Mouse (Mus musculus): ENCODE results near the gene Serpine1. TPM values are rescaled to one million over a fixed set of nuclear protein-coding genes. Genes with fewer than 3 reads are reported as not detected.

Serpine1 gene
- polyA plus RNA-seq, 1 experiment from 2014 or later: 0.35 TPM

GRCm38 (mm10) chr5:137031076-137032032, 40.7 kb downstream of the Serpine1 start:
- Histone ChIP-seq H3K27me3 (peaks cover 73% of the 10 kb centered on the region), H3K4me3 (peak overlapping the region; percentile 49), H3K9me3 (no peaks in the 10 kb centered on the region), H3K27ac (no peak overlapping the region), H3K36me3 (peaks cover 12% of the 10 kb centered on the region), H3K4me1 (peaks cover 39% of the 10 kb centered on the region), H3K4me2 (peak overlapping the region; percentile 99), H3K9ac (0 out of 2 replicates have a peak overlapping the region, but pooled peaks have one; percentile 27)
- WGBS: under 1% methylated on average over 78 of the region's 78 CpGs
- no peak for ATAC-seq (ENCODE audit: insufficient number of reproducible peaks, insufficient read depth, low FRiP score, low TSS enrichment, low read depth)

- Histone ChIP-seq H3K4me2 (peak overlapping the region; percentile 65), H3K9ac (no peak overlapping the region)
Observed at GRCm38 (mm10) chr5:137030416-137030810, 41.7 kb downstream of the Serpine1 start.

DNA sequence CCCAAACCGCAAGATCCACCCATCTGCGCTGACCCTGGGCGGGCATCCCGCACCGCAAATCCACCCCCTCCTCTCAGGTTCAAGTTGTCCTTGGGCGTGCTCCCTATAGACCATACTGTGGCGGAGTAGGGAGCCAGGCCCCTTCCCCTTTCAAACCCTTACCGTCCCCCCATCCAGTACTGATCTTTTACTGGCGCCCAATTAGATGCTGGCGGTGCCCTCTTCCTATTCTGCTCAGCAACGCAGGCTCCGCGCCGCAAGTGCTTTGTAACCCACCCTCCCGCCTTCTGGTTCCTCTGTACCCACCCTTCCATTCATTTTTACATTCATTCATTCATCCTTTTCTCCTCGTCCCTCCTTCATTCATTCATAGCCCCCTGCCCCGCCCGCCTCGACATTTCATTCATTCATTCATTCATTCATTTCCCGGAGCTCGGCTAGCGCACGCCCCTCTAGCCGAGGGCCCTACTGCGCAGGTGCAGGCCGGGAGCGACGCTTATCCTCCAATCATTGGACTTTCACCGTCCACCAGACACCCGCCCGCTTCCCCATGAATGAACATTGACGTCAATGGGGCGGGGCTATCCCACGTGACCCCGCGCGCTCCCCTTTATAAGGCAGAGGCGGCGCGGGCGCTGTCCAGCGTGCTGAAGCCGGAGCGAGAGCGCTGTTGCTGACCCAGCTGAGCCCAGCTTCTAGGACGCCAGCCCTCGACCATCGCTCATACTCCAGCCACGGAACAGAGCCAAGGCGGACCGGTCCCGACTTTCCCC, 42.2 kb downstream of the Serpine1 start:
- peak; percentile 48; the same call in 1 of the 2 replicates for ATAC-seq (ENCODE audit: insufficient number of reproducible peaks, insufficient read depth, low FRiP score, low TSS enrichment, low read depth)
- Histone ChIP-seq H3K36me3 (no peaks in the 10 kb centered on the region; the same call in 1 of the 2 replicates), H3K9ac (no peak overlapping the region), H3K9me3 (no peaks in the 10 kb centered on the region), H3K4me1 (peaks cover 41% of the 10 kb centered on the region), H3K4me3 (peak overlapping the region; percentile 38), H3K4me2 (peak overlapping the region; percentile 65), H3K27me3 (peaks cover 88% of the 10 kb centered on the region), H3K27ac (no peak overlapping the region)
- WGBS: under 1% methylated on average over 52 of the region's 52 CpGs

More at GRCm38 (mm10) chr5:137030416-137030810, 41.7 kb downstream of the Serpine1 start:
- peaks cover 2% of the 10 kb centered on the region; the same call in 1 of the 2 replicates for H3K36me3 ChIP-seq
- no peak for ATAC-seq (ENCODE audit: insufficient number of reproducible peaks, insufficient read depth, low FRiP score, low TSS enrichment, low read depth)
- H3K4me3 ChIP-seq: peak overlapping the region; percentile 38; the same call in 1 of the 2 replicates
- H3K27me3 ChIP-seq: peaks cover 82% of the 10 kb centered on the region
- H3K27ac ChIP-seq: no peak overlapping the region
- peaks cover 39% of the 10 kb centered on the region for H3K4me1 ChIP-seq
- H3K9me3 ChIP-seq: no peaks in the 10 kb centered on the region
- WGBS: 14% methylated on average over 22 of the region's 22 CpGs

- H3K9me3 ChIP-seq: no peaks in the 10 kb centered on the region
- H3K4me2 ChIP-seq: peak overlapping the region; percentile 65
- H3K4me3 ChIP-seq: peak overlapping the region; percentile 38
- H3K27me3 ChIP-seq: peaks cover 94% of the 10 kb centered on the region
- WGBS: 2% methylated on average over 8 of the region's 8 CpGs
- no peak for ATAC-seq (ENCODE audit: insufficient number of reproducible peaks, insufficient read depth, low FRiP score, low TSS enrichment, low read depth)
- no peak overlapping the region for H3K27ac ChIP-seq
- H3K36me3 ChIP-seq: no peaks in the 10 kb centered on the region
- peaks cover 41% of the 10 kb centered on the region for H3K4me1 ChIP-seq
- H3K9ac ChIP-seq: no peak overlapping the region
Observed at GRCm38 (mm10) chr5:137029273-137029585, 42.8 kb downstream of the Serpine1 start.

DNA sequence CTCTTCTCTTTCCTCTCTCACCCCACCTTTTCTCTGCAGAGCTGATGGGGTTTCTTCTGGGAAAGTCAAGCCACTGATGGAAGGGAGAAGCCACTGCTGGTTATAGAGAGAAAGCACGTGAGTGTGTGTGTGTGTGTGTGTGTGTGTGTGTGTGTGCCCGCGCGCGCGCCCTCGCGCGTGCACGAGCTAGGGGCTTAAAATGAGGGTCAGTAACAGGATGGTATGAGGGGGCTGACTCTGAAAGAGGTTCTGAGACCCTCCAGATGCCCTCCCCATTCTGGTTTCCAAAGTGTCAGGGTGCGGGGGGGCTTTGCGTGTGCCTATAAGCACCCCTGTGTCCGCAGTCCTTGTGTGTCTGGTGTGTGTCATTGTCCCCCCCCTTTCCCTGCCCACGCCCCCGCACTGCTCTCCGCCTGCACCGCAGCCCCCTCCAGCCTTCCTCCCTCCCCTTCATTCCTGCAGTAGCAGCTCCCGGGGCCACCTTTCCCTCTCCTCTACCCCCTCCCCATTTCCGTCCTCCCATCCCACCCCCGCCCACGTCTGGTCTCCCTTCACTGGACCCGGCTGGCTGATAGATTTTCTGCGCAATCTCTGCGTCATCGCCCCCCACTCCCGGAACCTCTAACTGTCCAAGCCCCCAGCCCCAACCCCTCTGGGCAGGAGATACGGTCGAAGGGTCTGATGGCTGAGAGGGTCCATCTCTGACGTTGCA, 43.4 kb downstream of the Serpine1 start:
- Histone ChIP-seq H3K27me3 (peaks cover 95% of the 10 kb centered on the region), H3K4me2 (peak overlapping the region; percentile 65; the same call in 1 of the 2 replicates), H3K27ac (no peak overlapping the region), H3K4me1 (peaks cover 41% of the 10 kb centered on the region), H3K4me3 (no peak overlapping the region), H3K36me3 (no peaks in the 10 kb centered on the region), H3K9me3 (no peaks in the 10 kb centered on the region), H3K9ac (no peak overlapping the region)
- ATAC-seq (ENCODE audit: insufficient number of reproducible peaks, insufficient read depth, low FRiP score, low TSS enrichment, low read depth): no peak
- 5% methylated on average over 28 of the region's 29 CpGs for whole genome bisulfite sequencing

DNA sequence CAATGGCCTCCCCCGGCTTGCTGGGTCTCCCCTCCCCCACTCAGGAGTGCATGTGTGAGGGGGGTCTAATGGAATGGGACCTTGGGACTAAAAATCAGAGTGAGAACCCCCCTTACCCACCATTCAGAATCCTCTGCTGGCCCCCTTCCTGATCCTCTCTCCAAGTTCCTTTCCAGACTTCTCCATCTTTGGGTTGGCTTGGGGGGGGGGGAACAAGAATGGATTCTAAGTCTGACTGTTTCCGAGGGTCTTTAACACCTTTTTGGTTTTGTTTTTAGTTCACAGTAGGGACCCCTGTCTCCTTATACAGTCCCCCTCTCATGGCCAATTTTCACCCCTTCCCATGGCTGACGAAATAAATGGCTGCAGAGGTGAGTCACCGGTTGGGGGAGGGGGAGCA, 46.0 kb downstream of the Serpine1 start, which contains the start of gene Vgf:
Gene Vgf, plus strand, starts transcription at position 301 of the 400 bp plus-strand sequence.
- Histone ChIP-seq H3K27me3 (peaks cover 73% of the 10 kb centered on the region), H3K27ac (no peak within 1 kb of the TSS), H3K9me3 (no peaks in the 10 kb centered on the region), H3K36me3 (no peaks in the 10 kb centered on the region), H3K4me3 (no peak within 1 kb of the TSS), H3K4me1 (peaks cover 27% of the 10 kb centered on the region), H3K4me2 (0 out of 2 replicates have a peak within 1 kb of the TSS, but pooled peaks have one; percentile 20), H3K9ac (no peak within 1 kb of the TSS)
- ATAC-seq (ENCODE audit: insufficient number of reproducible peaks, insufficient read depth, low FRiP score, low TSS enrichment, low read depth): no peak
- WGBS: 27% methylated on average over 4 of the region's 4 CpGs

DNA sequence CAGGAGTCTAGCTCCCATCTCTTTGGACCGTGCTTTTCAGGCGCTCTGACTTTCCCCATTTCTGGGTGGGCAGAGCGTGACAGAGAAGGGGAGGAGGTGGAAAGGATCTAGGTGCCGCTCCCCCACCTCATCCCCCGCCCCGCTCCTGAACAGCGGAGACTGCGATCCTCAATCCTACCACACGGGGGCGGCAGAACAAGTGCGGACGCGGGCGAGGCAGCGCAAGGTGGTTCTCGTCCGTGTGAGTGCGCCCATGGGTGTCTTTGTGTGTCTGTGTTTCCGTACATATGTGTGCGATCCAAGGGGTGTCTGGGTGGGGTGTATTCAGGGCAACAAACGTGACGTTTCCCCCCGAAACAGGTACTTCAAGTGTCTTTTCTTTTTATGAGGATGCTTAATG, 46.9 kb downstream of the Serpine1 start:
- WGBS: under 1% methylated on average over 23 of the region's 23 CpGs
- ATAC-seq (ENCODE audit: insufficient number of reproducible peaks, insufficient read depth, low FRiP score, low TSS enrichment, low read depth): no peak
- Histone ChIP-seq H3K4me2 (0 out of 2 replicates have a peak overlapping the region, but pooled peaks have one; percentile 20), H3K9ac (no peak overlapping the region), H3K27me3 (peaks cover 68% of the 10 kb centered on the region), H3K4me3 (no peak overlapping the region), H3K4me1 (peaks cover 17% of the 10 kb centered on the region), H3K9me3 (no peaks in the 10 kb centered on the region), H3K36me3 (no peaks in the 10 kb centered on the region), H3K27ac (no peak overlapping the region)

- peaks cover 63% of the 10 kb centered on the region for H3K27me3 ChIP-seq
- H3K9ac ChIP-seq: no peak overlapping the region
- H3K4me3 ChIP-seq: no peak overlapping the region
- no peak for ATAC-seq (ENCODE audit: insufficient number of reproducible peaks, insufficient read depth, low FRiP score, low TSS enrichment, low read depth)
- H3K4me2 ChIP-seq: no peak overlapping the region
- 40% methylated on average over 3 of the region's 3 CpGs for WGBS
- H3K36me3 ChIP-seq: no peaks in the 10 kb centered on the region
- H3K4me1 ChIP-seq: peaks cover 11% of the 10 kb centered on the region; the same call in 1 of the 2 replicates
- H3K9me3 ChIP-seq: no peaks in the 10 kb centered on the region
- no peak overlapping the region for H3K27ac ChIP-seq
Observed at GRCm38 (mm10) chr5:137024318-137024717, 47.8 kb downstream of the Serpine1 start.

- H3K4me3 ChIP-seq: no peak overlapping the region
- no peaks in the 10 kb centered on the region for H3K4me1 ChIP-seq
- 80% methylated on average over 3 of the region's 3 CpGs for WGBS
- H3K9ac ChIP-seq: no peak overlapping the region
- no peak overlapping the region for H3K27ac ChIP-seq
- no peak overlapping the region for H3K4me2 ChIP-seq
- H3K27me3 ChIP-seq: peaks cover 7% of the 10 kb centered on the region; the same call in 1 of the 2 replicates
- no peaks in the 10 kb centered on the region for H3K36me3 ChIP-seq
- H3K9me3 ChIP-seq: no peaks in the 10 kb centered on the region
- ATAC-seq (ENCODE audit: insufficient number of reproducible peaks, insufficient read depth, low FRiP score, low TSS enrichment, low read depth): no peak
Observed at GRCm38 (mm10) chr5:137015913-137016312, 56.2 kb downstream of the Serpine1 start.

- Histone ChIP-seq H3K4me3 (no peak overlapping the region), H3K4me1 (no peaks in the 10 kb centered on the region), H3K36me3 (no peaks in the 10 kb centered on the region), H3K27ac (no peak overlapping the region), H3K27me3 (no peaks in the 10 kb centered on the region), H3K9ac (no peak overlapping the region), H3K9me3 (no peaks in the 10 kb centered on the region), H3K4me2 (no peak overlapping the region)
- WGBS: 74% methylated on average over 15 of the region's 15 CpGs
- ATAC-seq (ENCODE audit: insufficient number of reproducible peaks, insufficient read depth, low FRiP score, low TSS enrichment, low read depth): no peak
Observed at GRCm38 (mm10) chr5:137012401-137012950, 59.6 kb downstream of the Serpine1 start.
